Mouse (Mus musculus): Measurements from ENCODE around the gene Plekha7. TPM values are rescaled to one million over a fixed set of nuclear protein-coding genes. Genes with fewer than 3 reads are reported as not detected.

Gene Plekha7
- polyA plus RNA-seq, 1 experiment from 2014 or later: 9.2 TPM

GRCm38 (mm10) chr7:116209926-116210631, 98.1 kb downstream of the Plekha7 start:
- Histone ChIP-seq H3K4me3 (ENCODE audit: low read depth, low read length) (no peak overlapping the region), H3K4me2 (ENCODE audit: low read depth, low read length) (peak overlapping the region; percentile 18), H3K36me3 (ENCODE audit: control insufficient read depth, insufficient read depth, low read length) (no peaks in the 10 kb centered on the region), H3K4me1 (ENCODE audit: control insufficient read depth, insufficient read depth, low read length) (peaks cover 20% of the 10 kb centered on the region), H3K27me3 (replicated peaks; ENCODE audit: control insufficient read depth, insufficient read depth, low read length) (no peaks in the 10 kb centered on the region), H3K9me3 (ENCODE audit: control insufficient read depth, low read length) (no peaks in the 10 kb centered on the region), H3K9ac (ENCODE audit: low read depth, low read length) (0 out of 2 replicates have a peak overlapping the region, but pooled peaks have one; percentile 15), H3K27ac (replicated peaks; ENCODE audit: low read depth, low read length) (peak overlapping the region; percentile 39; the same call in 1 of the 2 replicates)
- peak; percentile 42 for ATAC-seq (ENCODE audit: low read depth)
- 16% methylated on average over 10 of the region's 10 CpGs for WGBS
- peak; percentile 48 for DNase-seq (ENCODE audit: low spot score)

GRCm38 (mm10) chr7:116208880-116209279, 99.3 kb downstream of the Plekha7 start:
- H3K4me3 ChIP-seq (ENCODE audit: low read depth, low read length): no peak overlapping the region
- H3K9me3 ChIP-seq (ENCODE audit: control insufficient read depth, low read length): no peaks in the 10 kb centered on the region
- no peak overlapping the region for H3K9ac ChIP-seq (ENCODE audit: low read depth, low read length)
- ATAC-seq (ENCODE audit: low read depth): no peak
- no peak overlapping the region for H3K4me2 ChIP-seq (ENCODE audit: low read depth, low read length)
- H3K36me3 ChIP-seq (ENCODE audit: control insufficient read depth, insufficient read depth, low read length): no peaks in the 10 kb centered on the region
- 66% methylated on average over 8 of the region's 8 CpGs for WGBS
- no peaks in the 10 kb centered on the region for H3K27me3 ChIP-seq (replicated peaks; ENCODE audit: control insufficient read depth, insufficient read depth, low read length)
- H3K27ac ChIP-seq (replicated peaks; ENCODE audit: low read depth, low read length): no peak overlapping the region
- DNase-seq (ENCODE audit: low spot score): no peak
- H3K4me1 ChIP-seq (ENCODE audit: control insufficient read depth, insufficient read depth, low read length): peaks cover 20% of the 10 kb centered on the region

GRCm38 (mm10) chr7:116206806-116207571, 101.2 kb downstream of the Plekha7 start:
- no peak overlapping the region for H3K9ac ChIP-seq (ENCODE audit: low read depth, low read length)
- no peak for DNase-seq (ENCODE audit: low spot score)
- ATAC-seq (ENCODE audit: low read depth): no peak
- no peak overlapping the region for H3K27ac ChIP-seq (replicated peaks; ENCODE audit: low read depth, low read length)
- H3K36me3 ChIP-seq (ENCODE audit: control insufficient read depth, insufficient read depth, low read length): no peaks in the 10 kb centered on the region
- H3K27me3 ChIP-seq (replicated peaks; ENCODE audit: control insufficient read depth, insufficient read depth, low read length): no peaks in the 10 kb centered on the region
- no peaks in the 10 kb centered on the region for H3K9me3 ChIP-seq (ENCODE audit: control insufficient read depth, low read length)
- H3K4me3 ChIP-seq (ENCODE audit: low read depth, low read length): no peak overlapping the region
- peaks cover 18% of the 10 kb centered on the region for H3K4me1 ChIP-seq (ENCODE audit: control insufficient read depth, insufficient read depth, low read length)
- WGBS: 48% methylated on average over 7 of the region's 7 CpGs
- H3K4me2 ChIP-seq (ENCODE audit: low read depth, low read length): no peak overlapping the region

GRCm38 (mm10) chr7:116205451-116205850, 102.7 kb downstream of the Plekha7 start:
- H3K36me3 ChIP-seq (ENCODE audit: control insufficient read depth, insufficient read depth, low read length): no peaks in the 10 kb centered on the region
- 70% methylated on average over 2 of the region's 2 CpGs for WGBS
- H3K27ac ChIP-seq (replicated peaks; ENCODE audit: low read depth, low read length): no peak overlapping the region
- no peak for ATAC-seq (ENCODE audit: low read depth)
- no peaks in the 10 kb centered on the region for H3K9me3 ChIP-seq (ENCODE audit: control insufficient read depth, low read length)
- H3K27me3 ChIP-seq (replicated peaks; ENCODE audit: control insufficient read depth, insufficient read depth, low read length): no peaks in the 10 kb centered on the region
- no peak overlapping the region for H3K4me2 ChIP-seq (ENCODE audit: low read depth, low read length)
- no peak overlapping the region for H3K4me3 ChIP-seq (ENCODE audit: low read depth, low read length)
- no peak overlapping the region for H3K9ac ChIP-seq (ENCODE audit: low read depth, low read length)
- peaks cover 9% of the 10 kb centered on the region for H3K4me1 ChIP-seq (ENCODE audit: control insufficient read depth, insufficient read depth, low read length)
- DNase-seq (ENCODE audit: low spot score): no peak

GRCm38 (mm10) chr7:116202033-116202681, 106.0 kb downstream of the Plekha7 start:
- H3K27me3 ChIP-seq (replicated peaks; ENCODE audit: control insufficient read depth, insufficient read depth, low read length): no peaks in the 10 kb centered on the region
- peaks cover 10% of the 10 kb centered on the region for H3K4me1 ChIP-seq (ENCODE audit: control insufficient read depth, insufficient read depth, low read length)
- ATAC-seq (ENCODE audit: low read depth): no peak
- H3K4me3 ChIP-seq (ENCODE audit: low read depth, low read length): no peak overlapping the region
- H3K36me3 ChIP-seq (ENCODE audit: control insufficient read depth, insufficient read depth, low read length): no peaks in the 10 kb centered on the region
- 66% methylated on average over 10 of the region's 10 CpGs for WGBS
- H3K9me3 ChIP-seq (ENCODE audit: control insufficient read depth, low read length): no peaks in the 10 kb centered on the region
- DNase-seq (ENCODE audit: low spot score): no peak
- H3K4me2 ChIP-seq (ENCODE audit: low read depth, low read length): no peak overlapping the region
- no peak overlapping the region for H3K27ac ChIP-seq (replicated peaks; ENCODE audit: low read depth, low read length)
- no peak overlapping the region for H3K9ac ChIP-seq (ENCODE audit: low read depth, low read length)

- ATAC-seq (ENCODE audit: low read depth) (no peak), DNase-seq (ENCODE audit: low spot score) (no peak)
- Histone ChIP-seq H3K27ac (replicated peaks; ENCODE audit: low read depth, low read length) (no peak overlapping the region), H3K36me3 (ENCODE audit: control insufficient read depth, insufficient read depth, low read length) (no peaks in the 10 kb centered on the region), H3K27me3 (replicated peaks; ENCODE audit: control insufficient read depth, insufficient read depth, low read length) (no peaks in the 10 kb centered on the region), H3K4me2 (ENCODE audit: low read depth, low read length) (no peak overlapping the region), H3K9me3 (ENCODE audit: control insufficient read depth, low read length) (no peaks in the 10 kb centered on the region), H3K4me1 (ENCODE audit: control insufficient read depth, insufficient read depth, low read length) (peaks cover 11% of the 10 kb centered on the region), H3K9ac (ENCODE audit: low read depth, low read length) (no peak overlapping the region), H3K4me3 (ENCODE audit: low read depth, low read length) (no peak overlapping the region)
- 50% methylated on average over 1 of the region's 1 CpGs for WGBS
These were observed 107.2 kb downstream of the Plekha7 start for GRCm38 (mm10) chr7:116200951-116201351.

DNA sequence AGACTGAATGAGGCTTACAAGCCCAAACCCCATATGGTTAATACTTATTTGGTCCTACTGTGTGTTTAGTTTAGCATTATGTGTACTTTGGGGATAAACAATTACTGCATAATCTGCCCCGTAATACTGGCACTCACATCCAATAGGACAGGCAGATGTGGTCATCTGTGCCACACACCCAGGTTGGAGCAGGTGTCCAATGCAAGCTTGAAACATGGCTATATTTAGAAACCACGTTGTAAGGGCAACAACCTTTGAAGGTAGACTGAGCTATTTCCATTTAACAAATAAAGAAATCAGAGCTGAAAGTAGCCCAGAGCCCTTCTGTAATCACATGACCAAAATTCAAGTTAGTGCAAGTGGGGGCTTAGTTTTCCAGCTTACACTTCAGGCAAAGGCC, 107.6 kb downstream of the Plekha7 start:
- H3K4me1 ChIP-seq (ENCODE audit: control insufficient read depth, insufficient read depth, low read length): peaks cover 11% of the 10 kb centered on the region

GRCm38 (mm10) chr7:116198902-116199301, 109.3 kb downstream of the Plekha7 start:
- H3K4me2 ChIP-seq (ENCODE audit: low read depth, low read length): no peak overlapping the region; the same call in 1 of the 2 replicates
- no peaks in the 10 kb centered on the region for H3K27me3 ChIP-seq (replicated peaks; ENCODE audit: control insufficient read depth, insufficient read depth, low read length)
- no peak overlapping the region for H3K4me3 ChIP-seq (ENCODE audit: low read depth, low read length)
- peaks cover 11% of the 10 kb centered on the region for H3K4me1 ChIP-seq (ENCODE audit: control insufficient read depth, insufficient read depth, low read length)
- H3K9ac ChIP-seq (ENCODE audit: low read depth, low read length): no peak overlapping the region
- H3K27ac ChIP-seq (replicated peaks; ENCODE audit: low read depth, low read length): no peak overlapping the region
- no peaks in the 10 kb centered on the region for H3K9me3 ChIP-seq (ENCODE audit: control insufficient read depth, low read length)
- no peak for DNase-seq (ENCODE audit: low spot score)
- no peak for ATAC-seq (ENCODE audit: low read depth)
- 34% methylated on average over 2 of the region's 2 CpGs for WGBS
- no peaks in the 10 kb centered on the region for H3K36me3 ChIP-seq (ENCODE audit: control insufficient read depth, insufficient read depth, low read length)

More for the DNA sequence above, 107.6 kb downstream of the Plekha7 start:
- Histone ChIP-seq H3K4me3 (ENCODE audit: low read depth, low read length) (no peak overlapping the region), H3K9me3 (ENCODE audit: control insufficient read depth, low read length) (no peaks in the 10 kb centered on the region), H3K27ac (replicated peaks; ENCODE audit: low read depth, low read length) (no peak overlapping the region), H3K4me2 (ENCODE audit: low read depth, low read length) (no peak overlapping the region), H3K36me3 (ENCODE audit: control insufficient read depth, insufficient read depth, low read length) (no peaks in the 10 kb centered on the region), H3K27me3 (replicated peaks; ENCODE audit: control insufficient read depth, insufficient read depth, low read length) (no peaks in the 10 kb centered on the region), H3K9ac (ENCODE audit: low read depth, low read length) (no peak overlapping the region)
- ATAC-seq (ENCODE audit: low read depth): no peak
- DNase-seq (ENCODE audit: low spot score): no peak
- WGBS: 68% methylated on average over 2 of the region's 2 CpGs
